Mouse (Mus musculus): Measurements from ENCODE around the gene Rag1.

GRCm38 (mm10) chr2:101603099-101603498 lies 46.2 kb downstream of the Rag1 start:
- TF ChIP-seq CTCF (IDR thresholded peaks at IDR 0.05; ENCODE audit: extremely low read depth, insufficient read depth, low read length): no peak
- TF ChIP-seq POLR2A (IDR thresholded peaks at IDR 0.05; ENCODE audit: extremely low read depth, insufficient read depth, low read length): no peak

Data from cortical plate, adult 2 months (tissue).